ENCODE assay signal across 9 mouse cellular contexts in the genomic region with DNA sequence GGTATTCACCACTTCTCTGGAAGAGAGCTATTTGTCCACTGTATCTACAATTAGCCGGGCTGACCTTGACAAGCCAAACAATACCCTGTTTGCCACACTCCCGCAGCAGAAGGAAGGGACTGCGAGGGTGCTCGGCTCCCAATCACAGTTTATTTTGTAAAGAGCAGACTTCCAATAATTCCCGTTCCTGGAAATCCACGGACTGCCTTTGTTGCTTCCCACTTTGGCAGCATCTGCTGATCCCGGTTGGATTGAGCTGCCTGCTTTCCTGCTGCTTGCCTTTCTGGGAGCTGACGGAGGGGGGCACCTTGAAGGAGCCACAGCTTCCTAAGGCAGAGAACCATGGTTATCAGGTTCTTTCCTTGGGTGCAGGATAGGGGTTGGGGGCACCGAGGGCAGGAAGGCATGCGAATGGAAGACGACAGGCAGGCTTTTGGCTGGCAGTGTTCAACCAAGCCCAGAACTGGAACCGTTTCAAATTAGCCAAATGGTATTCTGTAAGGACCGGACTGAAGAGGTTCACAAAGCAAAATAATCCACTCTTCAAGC.
A peak's percentile ranks its signal among the peaks of the same experiment; 100 is the strongest.
DNase-seq lines count a peak whose midpoint lies in the region; ATAC-seq lines count a peak whose summit lies in the region.
"Had no signal": no experiment of that assay in that cellular context is flagged by ENCODE, and none has a peak within 500 bp of the region (broad histone marks: within the 10 kb centered on the region; RNA-seq: fewer than 3 reads in every experiment).

No protein-coding gene starts in this region.

- intact Hi-C loops in heart, postnatal 25 days (cut with DNase I), result loop anchor here (10.0 kb wide), 1 partner anchor 110 kb away; no protein-coding TSS in a partner anchor

- peaks cover 40% of the 10 kb centered on the region for H3K4me1 ChIP-seq in forebrain, embryonic 15.5 days
- peaks cover 14% of the 10 kb centered on the region for H3K4me1 ChIP-seq in hindbrain, embryonic 14.5 days (replicated peaks; ENCODE audit: control insufficient read depth, insufficient read depth, low read length)
- H3K4me1 ChIP-seq in lung, embryonic 15.5 days, result peaks cover 32% of the 10 kb centered on the region

- no peaks in the 10 kb centered on the region for H3K9me3 ChIP-seq in forebrain, embryonic 15.5 days
- no peaks in the 10 kb centered on the region for H3K9me3 ChIP-seq in hindbrain, embryonic 14.5 days (ENCODE audit: control insufficient read depth, low read length)
- H3K9me3 ChIP-seq in lung, embryonic 15.5 days, result no peaks in the 10 kb centered on the region

- peak overlapping the region; percentile 75 for H3K27ac ChIP-seq in forebrain, embryonic 15.5 days (replicated peaks)
- H3K27ac ChIP-seq in hindbrain, embryonic 14.5 days, result no peak overlapping the region
- peak overlapping the region; percentile 50 for H3K27ac ChIP-seq in lung, embryonic 15.5 days

- peak; percentile 97 for DNase-seq in heart, adult 11 months
- DNase-seq in heart, postnatal 25 days (ENCODE audit: low spot score), result no peak
- peak; percentile 45 for DNase-seq in adipocyte (ENCODE audit: low spot score)
- peak; percentile 44 for DNase-seq in hindbrain, embryonic 14.5 days (ENCODE audit: low spot score)
- DNase-seq in thymus, postnatal 25 days, result no peak
- DNase-seq in left cerebral cortex, adult 11 months (ENCODE audit: low spot score), result no peak

- H3K9ac ChIP-seq in forebrain, embryonic 15.5 days (replicated peaks), result 0 out of 2 replicates have a peak overlapping the region, but pooled peaks have one; percentile 9
- 0 out of 2 replicates have a peak overlapping the region, but pooled peaks have one; percentile 2 for H3K9ac ChIP-seq in hindbrain, embryonic 14.5 days
- H3K9ac ChIP-seq in lung, embryonic 15.5 days, result no peak overlapping the region

- 7% methylated on average over 13 of the region's 13 CpGs for WGBS in forebrain, embryonic 15.5 days
- 26% methylated on average over 13 of the region's 13 CpGs for WGBS in hindbrain, embryonic 14.5 days
- 23% methylated on average over 13 of the region's 13 CpGs for WGBS in lung, embryonic 15.5 days

- no peaks in the 10 kb centered on the region for H3K27me3 ChIP-seq in forebrain, embryonic 15.5 days
- H3K27me3 ChIP-seq in hindbrain, embryonic 14.5 days (ENCODE audit: control insufficient read depth, insufficient read depth, low read length), result no peaks in the 10 kb centered on the region
- H3K27me3 ChIP-seq in lung, embryonic 15.5 days, result no peaks in the 10 kb centered on the region

- no peaks in the 10 kb centered on the region for H3K36me3 ChIP-seq in forebrain, embryonic 15.5 days
- H3K36me3 ChIP-seq in hindbrain, embryonic 14.5 days (replicated peaks; ENCODE audit: control insufficient read depth, insufficient read depth), result no peaks in the 10 kb centered on the region
- no peaks in the 10 kb centered on the region for H3K36me3 ChIP-seq in lung, embryonic 15.5 days

- H3K4me3 ChIP-seq in forebrain, embryonic 15.5 days, result 0 out of 2 replicates have a peak overlapping the region, but pooled peaks have one; percentile 8
- no peak overlapping the region for H3K4me3 ChIP-seq in hindbrain, embryonic 14.5 days (replicated peaks; ENCODE audit: low read length)
- no peak overlapping the region for H3K4me3 ChIP-seq in lung, embryonic 15.5 days
- H3K4me3 ChIP-seq: erythroblast, embryonic 14.5 days had no signal

- H3K4me2 ChIP-seq in forebrain, embryonic 15.5 days (replicated peaks), result peak overlapping the region; percentile 36
- H3K4me2 ChIP-seq in hindbrain, embryonic 14.5 days (replicated peaks), result peak overlapping the region; percentile 26
- H3K4me2 ChIP-seq in lung, embryonic 15.5 days, result peak overlapping the region; percentile 40

- no peak for ATAC-seq in forebrain, embryonic 15.5 days (replicated peaks)
- peak; percentile 32; the same call in 1 of the 2 replicates for ATAC-seq in hindbrain, embryonic 14.5 days (ENCODE audit: low FRiP score)
- no peak for ATAC-seq in lung, embryonic 15.5 days (ENCODE audit: borderline replicate concordance, extremely low read depth, low FRiP score, low TSS enrichment)

Comparison
In these comparisons a context has a peak if more than half of its experiments do, and no peak if none do; other contexts are left out.
1. DNase-seq: peak in heart, adult 11 months (single experiment), adipocyte (single experiment) and hindbrain, embryonic 14.5 days (single experiment); none in heart, postnatal 25 days (single experiment), thymus, postnatal 25 days (single experiment) and left cerebral cortex, adult 11 months (single experiment).
2. Peak in every context shown above with its lines, with median percentiles within 50 percentile points of each other: H3K4me2 ChIP-seq.